Mouse (Mus musculus) forebrain, embryonic 12.5 days (tissue): ENCODE measurements at regions not wholly inside any gene's neighbourhood (a gene's known extent, or its start where the extent isn't known, plus 50 kb on each side); places are given as distances from the start of the nearest gene placed in this dataset.
A peak's percentile ranks its signal among the peaks of the same experiment; 100 is the strongest.

ENCODE experiments used
- ATAC-seq: fragments of 200-750 bp; cut with Nextera tagmentation; 2 replicates; pipeline ENCODE4 v1.8.0; 2017; ENCODE audit warnings: moderate TSS enrichment; ENCODE audit not compliant: low FRiP score
- H3K27ac ChIP-seq: fragments of 300-500 bp; sonication (generic); 2 replicates; pipeline ENCODE4 v1.5.1; 2016; ENCODE audit warnings: mild to moderate bottlenecking
- H3K27me3 ChIP-seq: fragments of 300-500 bp; sonication (generic); 2 replicates; pipeline ENCODE4 v1.6.1; 2016; ENCODE audit warnings: mild to moderate bottlenecking
- H3K36me3 ChIP-seq: fragments of 300-500 bp; sonication (generic); replicated peaks from 2 replicates; pipeline ENCODE4 v1.6.1; 2016; ENCODE audit warnings: mild to moderate bottlenecking
- H3K4me1 ChIP-seq: fragments of 300-500 bp; sonication (generic); 2 replicates; pipeline ENCODE4 v1.6.1; 2016
- H3K4me2 ChIP-seq: fragments of 300-500 bp; sonication (generic); 2 replicates; pipeline ENCODE4 v1.6.1; 2016; ENCODE audit warnings: mild to moderate bottlenecking, moderate library complexity
- H3K4me3 ChIP-seq: fragments of 300-500 bp; sonication (generic); replicated peaks from 2 replicates; pipeline ENCODE4 v1.5.1; 2016; ENCODE audit warnings: mild to moderate bottlenecking
- H3K9ac ChIP-seq: fragments of 300-500 bp; sonication (generic); 2 replicates; pipeline ENCODE4 v1.6.1; 2016; ENCODE audit warnings: mild to moderate bottlenecking
- H3K9me3 ChIP-seq: fragments of 300-500 bp; sonication (generic); 2 replicates; pipeline ENCODE4 v1.6.1; 2016
- WGBS: fragments of 180-500 bp; shearing (Covaris S2); methylation state at CpG from one replicate; pipeline ENCODE4 v1.1.7; 2016; 5-methylcytosine and 5-hydroxymethylcytosine counted together

GRCm38 (mm10) chr16:74648384-74648783 is 236.8 kb upstream of the Robo2 start:
- no peak overlapping the region for H3K27ac ChIP-seq
- ATAC-seq = no peak
- H3K9me3 ChIP-seq = no peaks in the 10 kb centered on the region
- H3K4me2 ChIP-seq = no peak overlapping the region
- H3K4me3 ChIP-seq = no peak overlapping the region
- peaks cover 11% of the 10 kb centered on the region; the same call in 1 of the 2 replicates for H3K4me1 ChIP-seq
- H3K27me3 ChIP-seq = no peaks in the 10 kb centered on the region
- no peak overlapping the region for H3K9ac ChIP-seq
- H3K36me3 ChIP-seq = no peaks in the 10 kb centered on the region

- Histone ChIP-seq H3K9me3 (no peaks in the 10 kb centered on the region), H3K36me3 (no peaks in the 10 kb centered on the region), H3K27ac (no peak overlapping the region), H3K9ac (no peak overlapping the region), H3K4me2 (no peak overlapping the region), H3K27me3 (no peaks in the 10 kb centered on the region), H3K4me3 (no peak overlapping the region), H3K4me1 (peaks cover 11% of the 10 kb centered on the region; the same call in 1 of the 2 replicates)
- 12% methylated on average over 10 of the region's 10 CpGs for WGBS
- ATAC-seq = peak; percentile 36; the same call in 1 of the 2 replicates
These were observed 233.2 kb upstream of the Robo2 start for GRCm38 (mm10) chr16:74644750-74645366.

GRCm38 (mm10) chr16:74639805-74640204 is 228.2 kb upstream of the Robo2 start:
- no peak overlapping the region for H3K27ac ChIP-seq
- no peak overlapping the region for H3K4me3 ChIP-seq
- H3K27me3 ChIP-seq = no peaks in the 10 kb centered on the region
- no peak overlapping the region for H3K4me2 ChIP-seq
- no peaks in the 10 kb centered on the region for H3K9me3 ChIP-seq
- H3K9ac ChIP-seq = no peak overlapping the region
- peaks cover 5% of the 10 kb centered on the region; the same call in 1 of the 2 replicates for H3K4me1 ChIP-seq
- WGBS = 89% methylated on average over 7 of the region's 7 CpGs
- no peaks in the 10 kb centered on the region for H3K36me3 ChIP-seq
- ATAC-seq = no peak

- Histone ChIP-seq H3K27me3 (no peaks in the 10 kb centered on the region), H3K4me2 (no peak overlapping the region), H3K4me1 (no peaks in the 10 kb centered on the region), H3K36me3 (no peaks in the 10 kb centered on the region), H3K27ac (no peak overlapping the region), H3K9me3 (no peaks in the 10 kb centered on the region), H3K9ac (no peak overlapping the region), H3K4me3 (no peak overlapping the region)
- ATAC-seq = no peak
- WGBS = 79% methylated on average over 5 of the region's 5 CpGs
These were observed 226.0 kb upstream of the Robo2 start for GRCm38 (mm10) chr16:74637638-74638037.

- Histone ChIP-seq H3K9ac (no peak overlapping the region), H3K27ac (no peak overlapping the region), H3K4me2 (no peak overlapping the region), H3K9me3 (no peaks in the 10 kb centered on the region), H3K4me1 (no peaks in the 10 kb centered on the region; the same call in 1 of the 2 replicates), H3K36me3 (no peaks in the 10 kb centered on the region), H3K4me3 (no peak overlapping the region), H3K27me3 (no peaks in the 10 kb centered on the region)
- ATAC-seq = no peak
- 83% methylated on average over 2 of the region's 2 CpGs for WGBS
These were observed 214.2 kb upstream of the Robo2 start for GRCm38 (mm10) chr16:74625783-74626182.

GRCm38 (mm10) chr16:74612072-74612471 is 200.4 kb upstream of the Robo2 start:
- H3K4me2 ChIP-seq = no peak overlapping the region
- H3K4me3 ChIP-seq = no peak overlapping the region

GRCm38 (mm10) chr16:74609564-74609963 is 197.9 kb upstream of the Robo2 start:
- Histone ChIP-seq H3K9ac (no peak overlapping the region), H3K9me3 (no peaks in the 10 kb centered on the region), H3K4me3 (no peak overlapping the region), H3K27me3 (no peaks in the 10 kb centered on the region), H3K27ac (no peak overlapping the region), H3K4me2 (no peak overlapping the region), H3K36me3 (no peaks in the 10 kb centered on the region), H3K4me1 (no peaks in the 10 kb centered on the region)
- no peak for ATAC-seq
- 80% methylated on average over 4 of the region's 4 CpGs for WGBS

More at GRCm38 (mm10) chr16:74612072-74612471, 200.4 kb upstream of the Robo2 start:
- H3K4me1 ChIP-seq = no peaks in the 10 kb centered on the region
- no peaks in the 10 kb centered on the region for H3K27me3 ChIP-seq
- no peak for ATAC-seq
- 45% methylated on average over 4 of the region's 4 CpGs for WGBS
- H3K36me3 ChIP-seq = no peaks in the 10 kb centered on the region
- H3K9me3 ChIP-seq = no peaks in the 10 kb centered on the region
- H3K27ac ChIP-seq = no peak overlapping the region
- H3K9ac ChIP-seq = no peak overlapping the region

- Histone ChIP-seq H3K4me3 (no peak overlapping the region), H3K4me2 (no peak overlapping the region), H3K27me3 (no peaks in the 10 kb centered on the region), H3K4me1 (no peaks in the 10 kb centered on the region), H3K9me3 (no peaks in the 10 kb centered on the region), H3K27ac (no peak overlapping the region), H3K36me3 (no peaks in the 10 kb centered on the region), H3K9ac (no peak overlapping the region)
- ATAC-seq = no peak
- WGBS = 86% methylated on average over 1 of the region's 1 CpGs
These were observed 186.7 kb upstream of the Robo2 start for GRCm38 (mm10) chr16:74598361-74598760.

GRCm38 (mm10) chr16:74597735-74598340 is 186.2 kb upstream of the Robo2 start:
- no peak for ATAC-seq

GRCm38 (mm10) chr16:74591896-74592295 is 180.3 kb upstream of the Robo2 start:
- Histone ChIP-seq H3K4me3 (no peak overlapping the region), H3K4me1 (no peaks in the 10 kb centered on the region), H3K27ac (no peak overlapping the region), H3K27me3 (no peaks in the 10 kb centered on the region), H3K4me2 (no peak overlapping the region), H3K9ac (no peak overlapping the region), H3K36me3 (no peaks in the 10 kb centered on the region), H3K9me3 (no peaks in the 10 kb centered on the region)
- 84% methylated on average over 4 of the region's 4 CpGs for WGBS
- ATAC-seq = no peak

More at GRCm38 (mm10) chr16:74597735-74598340, 186.2 kb upstream of the Robo2 start:
- Histone ChIP-seq H3K27me3 (no peaks in the 10 kb centered on the region), H3K9ac (no peak overlapping the region), H3K9me3 (no peaks in the 10 kb centered on the region), H3K27ac (no peak overlapping the region), H3K4me1 (no peaks in the 10 kb centered on the region), H3K4me2 (no peak overlapping the region), H3K4me3 (no peak overlapping the region), H3K36me3 (no peaks in the 10 kb centered on the region)
- WGBS = 80% methylated on average over 4 of the region's 4 CpGs

- Histone ChIP-seq H3K9me3 (no peaks in the 10 kb centered on the region), H3K4me3 (no peak overlapping the region), H3K27me3 (no peaks in the 10 kb centered on the region), H3K4me1 (no peaks in the 10 kb centered on the region), H3K36me3 (no peaks in the 10 kb centered on the region), H3K4me2 (no peak overlapping the region), H3K27ac (no peak overlapping the region), H3K9ac (no peak overlapping the region)
- no peak for ATAC-seq
- WGBS = 69% methylated on average over 4 of the region's 4 CpGs
These were observed 171.2 kb upstream of the Robo2 start for GRCm38 (mm10) chr16:74582645-74583423.

- H3K4me2 ChIP-seq = no peak overlapping the region
- H3K36me3 ChIP-seq = no peaks in the 10 kb centered on the region
- WGBS = 57% methylated on average over 5 of the region's 5 CpGs
- H3K27ac ChIP-seq = no peak overlapping the region
- ATAC-seq = peak; percentile 55; the same call in 1 of the 2 replicates
- no peaks in the 10 kb centered on the region for H3K27me3 ChIP-seq
- no peaks in the 10 kb centered on the region for H3K9me3 ChIP-seq
- no peak overlapping the region for H3K4me3 ChIP-seq
- no peak overlapping the region for H3K9ac ChIP-seq
- no peaks in the 10 kb centered on the region for H3K4me1 ChIP-seq
These were observed 136.7 kb upstream of the Robo2 start for GRCm38 (mm10) chr16:74548374-74548773.
